Mouse (Mus musculus) brain, embryonic 14.5 days (tissue): ENCODE measurements around the gene Sgpl1. TPM values are rescaled to one million over a fixed set of nuclear protein-coding genes. Genes with fewer than 3 reads are reported as not detected.
A peak's percentile ranks its signal among the peaks of the same experiment; 100 is the strongest.

Experiments
- DNase-seq: peaks from one replicate; pipeline ENCODE4 v3.0.0-alpha.2; 2011; ENCODE audit warnings: low read depth
- CTCF ChIP-seq: fragments of 200-500 bp; IDR thresholded peaks from 2 replicates; pipeline ENCODE4 v1.5.1; 2012; ENCODE audit warnings: inconsistent platforms, mild to moderate bottlenecking, moderate library complexity, borderline replicate concordance; ENCODE audit not compliant: insufficient read depth, insufficient read length; ENCODE audit errors: extremely low read depth
- POLR2A ChIP-seq: fragments of 200-500 bp; IDR thresholded peaks from 2 replicates; pipeline ENCODE4 v1.6.1; 2012; ENCODE audit warnings: mild to moderate bottlenecking, inconsistent platforms, borderline replicate concordance; ENCODE audit not compliant: poor library complexity, insufficient read depth, insufficient read length, severe bottlenecking; ENCODE audit errors: extremely low read depth
- polyA plus RNA-seq: library from polyadenylated mRNA; depleted of rRNA; stranded (reverse); fragments of >200 nt; gene quantifications from 2 replicates; pipeline ENCODE4 v1.2.3, GENCODE M21; 2012

Gene Sgpl1
- polyA plus RNA-seq, 1 experiment: 70.4 TPM

GRCm38 (mm10) chr10:61114246-61114720, 33.2 kb downstream of the Sgpl1 start:
- TF ChIP-seq CTCF (no peak), POLR2A (no peak)

DNA sequence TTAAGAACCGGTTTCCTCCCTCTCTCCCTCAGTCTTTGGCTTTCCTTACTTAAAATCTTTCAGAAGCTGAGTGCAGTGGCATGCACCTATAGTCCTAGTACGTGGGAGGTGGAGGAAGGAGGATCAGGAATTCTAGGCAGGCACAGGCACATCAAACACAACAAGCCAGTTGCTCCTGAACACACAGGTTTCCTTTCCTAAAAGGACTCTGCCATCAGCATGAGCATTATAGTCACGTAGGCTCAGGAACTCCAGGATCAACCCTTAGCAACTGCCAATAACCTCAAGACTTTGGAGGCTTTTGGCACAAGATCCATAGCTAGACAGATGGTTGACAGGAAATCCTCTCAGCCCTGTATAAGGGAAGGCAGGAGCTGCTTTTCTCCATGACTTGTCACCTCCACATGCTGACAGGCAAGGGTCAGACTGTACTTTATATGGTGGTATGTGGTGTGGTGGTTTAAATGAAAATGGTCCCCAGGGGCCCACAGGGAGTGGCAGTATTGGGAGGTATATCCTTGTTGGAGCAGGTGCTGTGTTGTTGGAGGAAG, 43.9 kb downstream of the Sgpl1 start:
- DNase-seq: peak; percentile 34
- TF ChIP-seq POLR2A (no peak), CTCF (no peak)

More at GRCm38 (mm10) chr10:61114246-61114720, 33.2 kb downstream of the Sgpl1 start:
- no peak for DNase-seq

DNA sequence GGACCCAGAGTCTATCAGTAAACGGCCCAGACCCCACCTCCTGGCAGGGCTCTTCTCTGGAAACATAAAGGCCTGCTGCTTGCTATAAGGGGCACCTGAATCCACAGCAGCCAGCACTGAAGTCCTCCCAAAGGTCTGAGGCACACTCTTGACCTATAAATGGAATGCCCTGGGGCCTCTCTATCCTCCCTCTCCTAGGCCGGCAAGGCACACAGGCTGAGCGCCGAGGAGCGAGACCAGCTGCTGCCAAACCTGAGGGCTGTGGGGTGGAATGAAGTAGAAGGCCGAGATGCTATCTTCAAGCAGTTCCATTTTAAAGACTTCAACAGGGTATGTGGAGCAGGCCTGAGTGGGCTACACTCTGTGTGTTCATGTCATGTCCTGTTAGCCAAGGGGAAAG, 55.6 kb downstream of the Sgpl1 start:
- DNase-seq: no peak
- TF ChIP-seq CTCF (no peak), POLR2A (no peak)

DNA sequence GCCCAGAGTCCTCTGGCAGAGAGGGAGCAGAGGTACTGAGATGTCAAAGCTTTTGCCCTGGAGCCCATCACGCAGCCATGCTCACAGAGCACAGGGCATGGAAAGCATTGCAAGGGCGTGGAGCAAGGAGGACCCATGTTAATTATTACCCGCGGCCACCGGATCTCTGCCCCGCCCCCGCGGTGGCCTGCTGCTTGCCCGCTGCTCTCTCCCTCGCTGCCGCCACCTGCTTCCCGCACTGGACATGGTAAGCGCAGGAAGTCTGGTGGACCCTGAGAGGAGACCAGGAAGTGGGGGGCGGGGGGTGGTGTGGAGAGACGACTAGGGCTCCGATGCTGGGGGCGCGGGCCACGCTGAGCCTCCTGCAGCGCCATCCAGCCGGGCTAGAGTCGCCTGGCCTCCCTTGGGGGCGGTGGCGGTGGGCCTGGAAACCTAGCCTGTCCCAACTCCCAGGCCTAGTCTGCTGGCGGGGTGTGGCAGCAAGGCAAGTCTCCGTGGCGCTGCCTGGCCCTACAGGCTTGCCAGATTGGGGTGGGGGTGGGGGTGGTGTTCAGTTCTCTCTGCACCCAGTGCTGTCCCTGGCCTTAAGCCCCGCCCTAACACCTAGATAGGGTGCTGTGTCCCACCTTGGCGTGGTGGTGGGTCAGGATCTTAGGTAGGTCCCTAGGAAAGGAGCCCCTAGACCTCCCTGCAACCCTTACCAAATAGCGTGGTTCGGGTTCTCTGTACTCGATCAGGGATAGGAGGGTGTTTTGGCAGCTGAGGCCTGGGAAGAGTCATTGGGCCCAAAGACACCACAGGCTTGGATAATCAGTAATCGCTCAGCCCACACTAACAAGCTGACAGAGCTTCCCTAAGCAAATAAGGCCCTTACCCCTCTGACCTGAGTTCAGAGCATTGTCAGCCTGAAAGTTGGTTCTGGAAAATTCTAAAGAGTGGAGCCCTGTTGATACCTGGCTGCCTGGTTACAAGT, 58.0 kb downstream of the Sgpl1 start, which contains the start of gene Pcbd1:
Gene Pcbd1, plus strand, starts transcription at position 162 of the 973 bp plus-strand sequence.
- DNase-seq: peak; percentile 65
- TF ChIP-seq CTCF (no peak), POLR2A (no peak)

GRCm38 (mm10) chr10:61088468-61088867, 59.0 kb downstream of the Sgpl1 start:
- TF ChIP-seq CTCF: no peak
- TF ChIP-seq POLR2A: no peak
- DNase-seq: no peak

DNA sequence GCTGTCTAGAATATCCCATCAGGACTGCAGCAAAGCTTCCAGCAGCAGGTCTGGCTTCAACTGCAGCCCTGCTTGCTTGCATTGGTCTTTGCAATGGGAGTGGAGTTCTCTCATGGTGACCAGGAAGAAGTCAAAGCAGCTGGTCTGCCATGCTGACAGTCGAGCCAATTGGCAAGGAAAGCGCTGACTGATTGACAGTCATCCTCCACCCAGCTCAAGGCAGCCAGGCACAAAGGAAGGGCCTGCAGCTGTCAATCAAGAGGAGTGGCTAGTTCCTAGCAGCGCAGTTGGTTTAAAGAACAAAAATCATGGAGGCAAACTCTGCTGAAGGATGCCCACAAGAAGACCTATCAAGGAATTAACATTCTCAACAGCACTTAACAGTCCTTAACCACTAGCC, 61.0 kb downstream of the Sgpl1 start:
- TF ChIP-seq POLR2A (no peak), CTCF (no peak)
- DNase-seq: peak; percentile 85

- DNase-seq: no peak
- no peak for TF ChIP-seq POLR2A
- TF ChIP-seq CTCF: no peak
These were observed 62.1 kb downstream of the Sgpl1 start for GRCm38 (mm10) chr10:61085364-61085763.

DNA sequence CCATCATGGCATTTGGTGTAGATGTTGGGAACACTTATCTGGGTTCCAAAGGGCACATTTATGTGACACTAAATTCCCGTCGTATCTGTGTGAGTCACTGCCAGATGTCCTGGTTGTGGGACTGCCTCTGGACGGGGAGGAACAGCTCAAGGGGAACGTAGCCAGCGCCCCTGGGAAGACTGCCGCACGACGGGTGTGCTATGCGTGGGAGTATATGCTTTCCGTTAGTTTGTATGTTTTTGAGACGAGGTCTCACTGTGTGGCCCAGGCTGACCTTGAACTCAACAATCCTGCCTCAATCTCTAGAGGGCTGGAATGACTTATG, 66.6 kb downstream of the Sgpl1 start:
- no peak for DNase-seq
- no peak for TF ChIP-seq CTCF
- no peak for TF ChIP-seq POLR2A

DNA sequence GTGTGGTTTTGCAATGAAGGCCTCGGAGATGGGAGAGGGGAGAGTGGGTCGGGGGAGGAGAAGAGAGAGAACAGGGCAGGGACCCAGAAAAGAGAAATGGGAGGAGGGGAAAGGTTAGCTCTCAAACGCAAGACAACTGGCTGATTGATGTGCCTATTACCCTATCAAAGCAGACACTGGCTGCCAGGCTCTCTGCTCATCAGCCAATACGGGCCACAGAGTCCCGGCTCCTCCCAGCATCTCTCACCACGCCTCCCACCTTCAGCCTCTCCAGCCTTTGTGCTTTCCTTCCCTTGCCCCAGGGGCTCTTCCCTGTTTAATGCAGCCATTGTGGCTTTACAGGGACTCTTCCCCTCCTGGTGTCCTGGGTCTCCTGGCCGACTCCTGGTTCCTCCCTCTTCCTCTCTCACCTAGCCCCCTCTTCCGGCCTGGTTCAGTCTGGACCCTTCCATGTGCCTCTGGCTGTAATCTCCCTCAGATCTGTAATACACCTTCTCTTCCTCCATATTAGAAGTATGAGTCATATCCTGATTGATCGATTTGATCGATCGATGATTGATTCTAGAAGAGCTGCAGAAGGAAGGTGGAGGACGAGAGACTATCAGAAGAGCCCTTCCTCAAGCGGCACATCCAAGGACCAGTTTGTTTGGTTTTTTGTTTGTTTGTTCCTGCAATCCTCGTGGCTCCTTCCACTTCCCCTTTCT, 67.1 kb downstream of the Sgpl1 start:
- TF ChIP-seq CTCF (no peak), POLR2A (no peak)
- DNase-seq: peak; percentile 98

GRCm38 (mm10) chr10:61075607-61076006, 71.9 kb downstream of the Sgpl1 start:
- TF ChIP-seq POLR2A: no peak
- no peak for TF ChIP-seq CTCF

GRCm38 (mm10) chr10:61074643-61075042, 72.9 kb downstream of the Sgpl1 start:
- TF ChIP-seq CTCF: no peak
- TF ChIP-seq POLR2A: no peak
- DNase-seq: no peak

More at GRCm38 (mm10) chr10:61075607-61076006, 71.9 kb downstream of the Sgpl1 start:
- no peak for DNase-seq
